Comparison of ENCODE assay signal across 32 mouse cellular contexts in the genomic region with DNA sequence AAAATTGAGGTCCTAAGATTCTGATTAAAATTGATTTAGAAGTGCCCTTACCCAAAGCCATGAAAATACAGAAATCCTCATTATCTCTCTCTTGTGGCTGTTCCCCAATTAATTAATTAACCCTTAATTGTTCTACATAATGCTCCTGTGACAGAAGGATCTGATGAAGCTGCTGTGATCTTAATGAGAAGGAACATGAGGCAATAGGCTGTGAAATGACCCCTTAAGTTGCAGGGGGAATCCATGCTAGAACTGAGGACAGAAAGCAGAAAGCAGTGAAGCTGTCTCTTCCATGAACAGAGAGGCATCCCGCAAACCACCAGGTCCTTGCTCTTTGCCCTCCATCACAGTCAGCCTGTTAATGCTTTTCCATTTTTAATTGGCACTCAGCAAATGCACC. TPM values are rescaled to one million over a fixed set of nuclear protein-coding genes. Genes with fewer than 3 reads are reported as not detected.
DNase-seq lines count a peak whose midpoint lies in the region; ATAC-seq lines count a peak whose summit lies in the region.
"Had no signal": no experiment of that assay in that cellular context is flagged by ENCODE, and none has a peak within 500 bp of the region (broad histone marks: within the 10 kb centered on the region; RNA-seq: fewer than 3 reads in every experiment).

No protein-coding gene starts in this region.

- peak; percentile 43; the same call in 1 of the 2 replicates for ATAC-seq in hindbrain, embryonic 13.5 days (ENCODE audit: low FRiP score)
- no peak for ATAC-seq in hindbrain, embryonic 11.5 days (ENCODE audit: low FRiP score)
- peak; percentile 31; the same call in 1 of the 2 replicates for ATAC-seq in midbrain, embryonic 13.5 days
- ATAC-seq in midbrain, embryonic 16.5 days, result no peak
- ATAC-seq in neural tube, embryonic 14.5 days (ENCODE audit: low read depth), result peak; percentile 39; the same call in 1 of the 2 replicates
- ATAC-seq in neural tube, embryonic 15.5 days (ENCODE audit: low FRiP score), result no peak
- ATAC-seq: forebrain, embryonic 14.5 days; forebrain, postnatal 0 days; Patski had no signal

- no peak overlapping the region for H3K4me3 ChIP-seq in hindbrain, embryonic 13.5 days
- H3K4me3 ChIP-seq in hindbrain, embryonic 11.5 days (ENCODE audit: low read depth, low read length), result no peak overlapping the region
- H3K4me3 ChIP-seq in midbrain, embryonic 13.5 days (replicated peaks), result no peak overlapping the region
- no peak overlapping the region for H3K4me3 ChIP-seq in midbrain, embryonic 16.5 days (ENCODE audit: low read depth, low read length)
- H3K4me3 ChIP-seq in neural tube, embryonic 14.5 days (ENCODE audit: low read depth, low read length), result no peak overlapping the region
- H3K4me3 ChIP-seq in neural tube, embryonic 15.5 days (replicated peaks), result no peak overlapping the region
- H3K4me3 ChIP-seq: embryonic facial prominence, embryonic 12.5 days; embryonic facial prominence, embryonic 15.5 days; gastrocnemius, adult 2 months; hindbrain, embryonic 15.5 days had no signal

- H3K36me3 ChIP-seq in hindbrain, embryonic 13.5 days, result no peaks in the 10 kb centered on the region
- H3K36me3 ChIP-seq in hindbrain, embryonic 11.5 days (ENCODE audit: control insufficient read depth, insufficient read depth, low read length), result no peaks in the 10 kb centered on the region
- no peaks in the 10 kb centered on the region for H3K36me3 ChIP-seq in midbrain, embryonic 13.5 days
- H3K36me3 ChIP-seq in midbrain, embryonic 16.5 days (ENCODE audit: control insufficient read depth, insufficient read depth, low read length), result no peaks in the 10 kb centered on the region
- no peaks in the 10 kb centered on the region for H3K36me3 ChIP-seq in neural tube, embryonic 14.5 days (ENCODE audit: control insufficient read depth, insufficient read depth, low read length)
- no peaks in the 10 kb centered on the region for H3K36me3 ChIP-seq in neural tube, embryonic 15.5 days
- H3K36me3 ChIP-seq: embryonic facial prominence, embryonic 12.5 days; embryonic facial prominence, embryonic 15.5 days; G1E; hindbrain, embryonic 15.5 days had no signal

- H3K4me2 ChIP-seq in hindbrain, embryonic 13.5 days, result no peak overlapping the region
- no peak overlapping the region for H3K4me2 ChIP-seq in hindbrain, embryonic 11.5 days (replicated peaks; ENCODE audit: low read depth, low read length)
- H3K4me2 ChIP-seq in midbrain, embryonic 13.5 days (replicated peaks), result no peak overlapping the region
- no peak overlapping the region for H3K4me2 ChIP-seq in midbrain, embryonic 16.5 days (ENCODE audit: low read length)
- no peak overlapping the region for H3K4me2 ChIP-seq in neural tube, embryonic 14.5 days (ENCODE audit: low read depth, low read length)
- no peak overlapping the region for H3K4me2 ChIP-seq in neural tube, embryonic 15.5 days
- H3K4me2 ChIP-seq: embryonic facial prominence, embryonic 12.5 days; embryonic facial prominence, embryonic 15.5 days; heart, embryonic 11.5 days; hindbrain, embryonic 15.5 days had no signal

- H3K27ac ChIP-seq in hindbrain, embryonic 13.5 days, result no peak overlapping the region
- no peak overlapping the region for H3K27ac ChIP-seq in hindbrain, embryonic 11.5 days (ENCODE audit: low read depth, low read length)
- no peak overlapping the region for H3K27ac ChIP-seq in midbrain, embryonic 13.5 days
- H3K27ac ChIP-seq in midbrain, embryonic 16.5 days (ENCODE audit: low read length), result no peak overlapping the region
- no peak overlapping the region for H3K27ac ChIP-seq in neural tube, embryonic 14.5 days (ENCODE audit: low read depth, low read length)
- H3K27ac ChIP-seq in neural tube, embryonic 15.5 days (replicated peaks), result no peak overlapping the region
- H3K27ac ChIP-seq: embryonic facial prominence, embryonic 12.5 days; embryonic facial prominence, embryonic 15.5 days; gastrocnemius, adult 2 months; hindbrain, embryonic 15.5 days had no signal

- 70% methylated on average over 1 of the region's 1 CpGs for WGBS in hindbrain, embryonic 13.5 days
- 89% methylated on average over 1 of the region's 1 CpGs for WGBS in hindbrain, embryonic 11.5 days
- WGBS in midbrain, embryonic 13.5 days, result 79% methylated on average over 1 of the region's 1 CpGs
- WGBS in midbrain, embryonic 16.5 days, result 70% methylated on average over 1 of the region's 1 CpGs
- 60% methylated on average over 1 of the region's 1 CpGs for WGBS in neural tube, embryonic 14.5 days
- 70% methylated on average over 1 of the region's 1 CpGs for WGBS in neural tube, embryonic 15.5 days

- H3K4me1 ChIP-seq in hindbrain, embryonic 13.5 days (replicated peaks), result peaks cover 18% of the 10 kb centered on the region
- H3K4me1 ChIP-seq in hindbrain, embryonic 11.5 days (replicated peaks; ENCODE audit: control insufficient read depth, insufficient read depth, low read length), result no peaks in the 10 kb centered on the region
- peaks cover 31% of the 10 kb centered on the region for H3K4me1 ChIP-seq in midbrain, embryonic 13.5 days (replicated peaks)
- peaks cover 14% of the 10 kb centered on the region for H3K4me1 ChIP-seq in midbrain, embryonic 16.5 days (ENCODE audit: control insufficient read depth, insufficient read depth, low read length)
- peaks cover 15% of the 10 kb centered on the region for H3K4me1 ChIP-seq in neural tube, embryonic 14.5 days (ENCODE audit: control insufficient read depth, insufficient read depth, low read length)
- peaks cover 21% of the 10 kb centered on the region for H3K4me1 ChIP-seq in neural tube, embryonic 15.5 days
- H3K4me1 ChIP-seq: embryonic facial prominence, embryonic 12.5 days; embryonic facial prominence, embryonic 15.5 days had no signal

- no peaks in the 10 kb centered on the region for H3K9me3 ChIP-seq in hindbrain, embryonic 13.5 days
- H3K9me3 ChIP-seq in hindbrain, embryonic 11.5 days (ENCODE audit: control insufficient read depth, low read length), result no peaks in the 10 kb centered on the region
- H3K9me3 ChIP-seq in midbrain, embryonic 13.5 days, result no peaks in the 10 kb centered on the region
- no peaks in the 10 kb centered on the region for H3K9me3 ChIP-seq in midbrain, embryonic 16.5 days (replicated peaks; ENCODE audit: control insufficient read depth, low read length, poor library complexity, severe bottlenecking)
- H3K9me3 ChIP-seq in neural tube, embryonic 14.5 days (ENCODE audit: control insufficient read depth, low read length), result no peaks in the 10 kb centered on the region
- H3K9me3 ChIP-seq in neural tube, embryonic 15.5 days (replicated peaks), result no peaks in the 10 kb centered on the region
- H3K9me3 ChIP-seq: embryonic facial prominence, embryonic 12.5 days; embryonic facial prominence, embryonic 15.5 days; G1E; hindbrain, embryonic 15.5 days had no signal

- H3K27me3 ChIP-seq in hindbrain, embryonic 13.5 days, result no peaks in the 10 kb centered on the region
- no peaks in the 10 kb centered on the region for H3K27me3 ChIP-seq in hindbrain, embryonic 11.5 days (ENCODE audit: control insufficient read depth, insufficient read depth, low read length)
- H3K27me3 ChIP-seq in midbrain, embryonic 13.5 days, result no peaks in the 10 kb centered on the region
- no peaks in the 10 kb centered on the region for H3K27me3 ChIP-seq in midbrain, embryonic 16.5 days (ENCODE audit: control insufficient read depth, insufficient read depth, low read depth, low read length)
- no peaks in the 10 kb centered on the region for H3K27me3 ChIP-seq in neural tube, embryonic 14.5 days (ENCODE audit: control insufficient read depth, insufficient read depth, low read length)
- H3K27me3 ChIP-seq in neural tube, embryonic 15.5 days (replicated peaks), result no peaks in the 10 kb centered on the region
- H3K27me3 ChIP-seq: embryonic facial prominence, embryonic 12.5 days; embryonic facial prominence, embryonic 15.5 days; hindbrain, embryonic 15.5 days had no signal

- no peak for DNase-seq in hindbrain, embryonic 11.5 days (ENCODE audit: low spot score)
- no peak for DNase-seq in left cerebral cortex, adult 8-10 months (ENCODE audit: low spot score in 2 of 2)
- DNase-seq: adrenal gland, postnatal 10 days; adrenal gland, postnatal 36 days; B cell, adult 2 months; cerebellum, adult 11 months; cerebellum, adult 2 months; cerebellum, adult 9-11 months; cerebellum, postnatal 25 days; forebrain, postnatal 0 days; gastrocnemius, adult 2 months; gastrocnemius, postnatal 14 days; heart, adult 11 months; heart, postnatal 36 days had no signal

- no peak overlapping the region for H3K9ac ChIP-seq in hindbrain, embryonic 13.5 days
- H3K9ac ChIP-seq in hindbrain, embryonic 11.5 days (ENCODE audit: low read depth, low read length), result no peak overlapping the region
- no peak overlapping the region for H3K9ac ChIP-seq in midbrain, embryonic 13.5 days (replicated peaks)
- no peak overlapping the region for H3K9ac ChIP-seq in midbrain, embryonic 16.5 days (ENCODE audit: low read depth, low read length)
- H3K9ac ChIP-seq in neural tube, embryonic 14.5 days (replicated peaks; ENCODE audit: low read depth, low read length), result no peak overlapping the region
- no peak overlapping the region for H3K9ac ChIP-seq in neural tube, embryonic 15.5 days (replicated peaks)
- H3K9ac ChIP-seq: embryonic facial prominence, embryonic 12.5 days; embryonic facial prominence, embryonic 15.5 days; forebrain, postnatal 0 days; hindbrain, embryonic 15.5 days had no signal

RNA-seq across cellular contexts. Expression of a gene that starts 31.6 kb away (rescaled TPM):
- polyA plus RNA-seq in hindbrain, embryonic 13.5 days (2015; fragmentation: Nextera tagmentation; extraction: Ambion mirVana), result 70.4 and 72.1 TPM in 2 replicates
- 121 and 128 TPM in 2 replicates for polyA plus RNA-seq in hindbrain, embryonic 11.5 days (2014; fragmentation: Nextera tagmentation; extraction: Ambion mirVana)
- polyA plus RNA-seq in midbrain, embryonic 13.5 days (2015; fragmentation: Nextera tagmentation; extraction: Ambion mirVana), result 80.8 and 98.0 TPM in 2 replicates
- polyA plus RNA-seq in midbrain, embryonic 16.5 days (2015; fragmentation: Nextera tagmentation; extraction: Ambion mirVana), result 47.5 and 51.3 TPM in 2 replicates
- polyA plus RNA-seq in neural tube, embryonic 14.5 days (2014; fragmentation: Nextera tagmentation; extraction: Ambion mirVana), result 54.4 and 65.3 TPM in 2 replicates
- polyA plus RNA-seq in neural tube, embryonic 15.5 days (2015; fragmentation: Nextera tagmentation; extraction: Ambion mirVana), result 51.8 and 53.6 TPM in 2 replicates
- 10 to 100 TPM; 32.3 to 39.4 (median 34.5) TPM for total RNA-seq in left cerebral cortex, adult 8-10 months (2022)

RNA-seq across cellular contexts. Expression of a gene that starts 47.0 kb away (rescaled TPM):
- 1.9 and 2.7 TPM in 2 replicates for polyA plus RNA-seq in hindbrain, embryonic 13.5 days (2015; fragmentation: Nextera tagmentation; extraction: Ambion mirVana)
- 2.2 and 2.3 TPM in 2 replicates for polyA plus RNA-seq in hindbrain, embryonic 11.5 days (2014; fragmentation: Nextera tagmentation; extraction: Ambion mirVana)
- 3.7 and 5.5 TPM in 2 replicates for polyA plus RNA-seq in midbrain, embryonic 13.5 days (2015; fragmentation: Nextera tagmentation; extraction: Ambion mirVana)
- polyA plus RNA-seq in midbrain, embryonic 16.5 days (2015; fragmentation: Nextera tagmentation; extraction: Ambion mirVana), result 0.98 and 1.8 TPM in 2 replicates
- 0.28 and 0.36 TPM in 2 replicates for polyA plus RNA-seq in neural tube, embryonic 14.5 days (2014; fragmentation: Nextera tagmentation; extraction: Ambion mirVana)
- polyA plus RNA-seq in neural tube, embryonic 15.5 days (2015; fragmentation: Nextera tagmentation; extraction: Ambion mirVana), result 0.65 TPM in 1 of 2 replicates, not detected in the other
- total RNA-seq in left cerebral cortex, adult 8-10 months (2022), result not detected
- total RNA-seq: adrenal gland, adult 18-20 months; adrenal gland, postnatal 10 days; adrenal gland, postnatal 36 days; CH12.LX; common myeloid progenitor, adult 5-6 weeks; forebrain, postnatal 0 days; G1E; gastrocnemius, adult 2 months; gastrocnemius, postnatal 14 days; gastrocnemius, postnatal 4 days; heart, adult 8-10 months; heart, postnatal 36 days had no signal
- polyA plus RNA-seq: cerebellum, adult 2 months; forebrain, postnatal 0 days; frontal cortex, adult 2 months; G1E; Patski had no signal

Comparison
In these comparisons a context has a peak if more than half of its experiments do, and no peak if none do; other contexts are left out.
1. ATAC-seq: peak in hindbrain, embryonic 13.5 days (single experiment), midbrain, embryonic 13.5 days (single experiment) and neural tube, embryonic 14.5 days (single experiment); none in hindbrain, embryonic 11.5 days (single experiment), midbrain, embryonic 16.5 days (single experiment) and neural tube, embryonic 15.5 days (single experiment).